Mouse (Mus musculus): ENCODE results near the gene Hoxd4. TPM values are rescaled to one million over a fixed set of nuclear protein-coding genes. Genes with fewer than 3 reads are reported as not detected.

The Hoxd4 gene
- polyA plus RNA-seq, 1 experiment from 2014 or later = 0.29 TPM

GRCm38 (mm10) chr2:74761941-74762340 lies 50.2 kb downstream of the Hoxd4 start:
- H3K36me3 ChIP-seq = no peaks in the 10 kb centered on the region
- peaks cover 85% of the 10 kb centered on the region for H3K27me3 ChIP-seq
- no peak for ATAC-seq (ENCODE audit: insufficient number of reproducible peaks, low FRiP score, low TSS enrichment, low read depth)
- peak overlapping the region; percentile 94; the same call in 1 of the 2 replicates for H3K4me2 ChIP-seq
- 4% methylated on average over 13 of the region's 13 CpGs for WGBS
- H3K4me3 ChIP-seq = peak overlapping the region; percentile 47; the same call in 1 of the 2 replicates
- no peak overlapping the region for H3K9ac ChIP-seq
- peaks cover 21% of the 10 kb centered on the region for H3K4me1 ChIP-seq
- H3K9me3 ChIP-seq = no peaks in the 10 kb centered on the region
- H3K27ac ChIP-seq = no peak overlapping the region

GRCm38 (mm10) chr2:74762522-74763244 lies 51.0 kb downstream of the Hoxd4 start, which contains the start of gene Hoxd1:
Hoxd1 (plus strand) TSS chr2:74762980.
- peaks cover 84% of the 10 kb centered on the region for H3K27me3 ChIP-seq
- no peak for ATAC-seq (ENCODE audit: insufficient number of reproducible peaks, low FRiP score, low TSS enrichment, low read depth)
- H3K27ac ChIP-seq = no peak within 1 kb of the TSS
- WGBS = under 1% methylated on average over 59 of the region's 61 CpGs
- H3K36me3 ChIP-seq = no peaks in the 10 kb centered on the region
- peak within 1 kb of the TSS; percentile 94 for H3K4me2 ChIP-seq
- H3K9ac ChIP-seq = no peak within 1 kb of the TSS
- H3K4me1 ChIP-seq = peaks cover 21% of the 10 kb centered on the region
- no peaks in the 10 kb centered on the region for H3K9me3 ChIP-seq
- peak within 1 kb of the TSS; percentile 47 for H3K4me3 ChIP-seq

GRCm38 (mm10) chr2:74763245-74763735 lies 51.6 kb downstream of the Hoxd4 start:
- 1% methylated on average over 44 of the region's 53 CpGs for WGBS
- no peak for ATAC-seq (ENCODE audit: insufficient number of reproducible peaks, low FRiP score, low TSS enrichment, low read depth)
- Histone ChIP-seq H3K27ac (no peak overlapping the region), H3K9me3 (no peaks in the 10 kb centered on the region), H3K36me3 (no peaks in the 10 kb centered on the region), H3K27me3 (peaks cover 80% of the 10 kb centered on the region), H3K9ac (no peak overlapping the region), H3K4me2 (peak overlapping the region; percentile 94), H3K4me3 (peak overlapping the region; percentile 47), H3K4me1 (peaks cover 21% of the 10 kb centered on the region)

GRCm38 (mm10) chr2:74763976-74764375 lies 52.2 kb downstream of the Hoxd4 start:
- no peak overlapping the region for H3K9ac ChIP-seq
- H3K27ac ChIP-seq = no peak overlapping the region
- H3K4me2 ChIP-seq = no peak overlapping the region
- H3K9me3 ChIP-seq = no peaks in the 10 kb centered on the region
- ATAC-seq (ENCODE audit: insufficient number of reproducible peaks, low FRiP score, low TSS enrichment, low read depth) = no peak
- 34% methylated on average over 10 of the region's 10 CpGs for WGBS
- peaks cover 21% of the 10 kb centered on the region for H3K4me1 ChIP-seq
- H3K4me3 ChIP-seq = 0 out of 2 replicates have a peak overlapping the region, but pooled peaks have one; percentile 47
- no peaks in the 10 kb centered on the region for H3K36me3 ChIP-seq
- peaks cover 82% of the 10 kb centered on the region for H3K27me3 ChIP-seq

- WGBS = 76% methylated on average over 2 of the region's 2 CpGs
- H3K9ac ChIP-seq = no peak overlapping the region
- ATAC-seq (ENCODE audit: insufficient number of reproducible peaks, low FRiP score, low TSS enrichment, low read depth) = no peak
- no peak overlapping the region for H3K27ac ChIP-seq
- no peak overlapping the region for H3K4me3 ChIP-seq
- no peak overlapping the region for H3K4me2 ChIP-seq
- H3K9me3 ChIP-seq = no peaks in the 10 kb centered on the region
- H3K36me3 ChIP-seq = no peaks in the 10 kb centered on the region
- H3K4me1 ChIP-seq = peaks cover 2% of the 10 kb centered on the region; the same call in 1 of the 2 replicates
- H3K27me3 ChIP-seq = no peaks in the 10 kb centered on the region
Observed at GRCm38 (mm10) chr2:74774359-74774758, 62.6 kb downstream of the Hoxd4 start.

GRCm38 (mm10) chr2:74777536-74778275 lies 66.0 kb downstream of the Hoxd4 start:
- Histone ChIP-seq H3K9ac (no peak overlapping the region), H3K9me3 (no peaks in the 10 kb centered on the region), H3K4me3 (no peak overlapping the region), H3K4me1 (peaks cover 2% of the 10 kb centered on the region; the same call in 1 of the 2 replicates), H3K4me2 (no peak overlapping the region), H3K27ac (no peak overlapping the region), H3K27me3 (no peaks in the 10 kb centered on the region), H3K36me3 (no peaks in the 10 kb centered on the region)
- no peak for ATAC-seq (ENCODE audit: insufficient number of reproducible peaks, low FRiP score, low TSS enrichment, low read depth)
- whole genome bisulfite sequencing = 72% methylated on average over 13 of the region's 13 CpGs

MicroRNAs encoded within 50 kb of the gene (microRNA counts, 519-probe panel; counts per million panel counts)
- 2,959 counts per million, percentile 67 among the panel's probes with 10 or more counts for microRNA mmu-miR-10b

Small RNA genes within 50 kb of the gene (microRNA-seq; reads per million reads assigned to microRNA genes)
- gene Gm44463 (not detected), gene Mir10b (8,591 reads per million, percentile 94 among the genes with 10 or more reads in this experiment)

Other genes starting within 250 kb of the Hoxd4 start
- 31.5 and 31.9 TPM in 2 replicates for gene Lnpk, start 132.5 kb upstream of the Hoxd4 start, polyA plus RNA-seq (2015; fragmentation: Nextera tagmentation; extraction: Ambion mirVana)
- 0.96 and 1.4 TPM in 2 replicates for gene Evx2, start 52.4 kb upstream of the Hoxd4 start, polyA plus RNA-seq (2015; fragmentation: Nextera tagmentation; extraction: Ambion mirVana)
- 20.8 and 32.3 TPM in 2 replicates for gene Hoxd13, start 43.6 kb upstream of the Hoxd4 start, polyA plus RNA-seq (2015; fragmentation: Nextera tagmentation; extraction: Ambion mirVana)
- gene Hoxd12, start 36.9 kb upstream of the Hoxd4 start, polyA plus RNA-seq (2015; fragmentation: Nextera tagmentation; extraction: Ambion mirVana) = 27.0 and 30.6 TPM in 2 replicates
- 7.1 and 10.3 TPM in 2 replicates for gene Hoxd11, start 32.4 kb upstream of the Hoxd4 start, polyA plus RNA-seq (2015; fragmentation: Nextera tagmentation; extraction: Ambion mirVana)
- 12.4 and 14.5 TPM in 2 replicates for gene Hoxd10, start 20.0 kb upstream of the Hoxd4 start, polyA plus RNA-seq (2015; fragmentation: Nextera tagmentation; extraction: Ambion mirVana)
- gene Hoxd9, start 14.2 kb upstream of the Hoxd4 start, polyA plus RNA-seq (2015; fragmentation: Nextera tagmentation; extraction: Ambion mirVana) = 7.1 TPM in 2 replicates
- gene Hoxd8, start 7.3 kb upstream of the Hoxd4 start, polyA plus RNA-seq (2015; fragmentation: Nextera tagmentation; extraction: Ambion mirVana) = 5.9 and 7.3 TPM in 2 replicates
- 0.55 and 0.65 TPM in 2 replicates for gene Hoxd3, start within 50 bp of the Hoxd4 start, polyA plus RNA-seq (2015; fragmentation: Nextera tagmentation; extraction: Ambion mirVana)
- gene Gm28230, start 14.8 kb downstream of the Hoxd4 start, polyA plus RNA-seq (2015; fragmentation: Nextera tagmentation; extraction: Ambion mirVana) = 0.08 and 0.11 TPM in 2 replicates
- gene Hoxd1, start 51.1 kb downstream of the Hoxd4 start, polyA plus RNA-seq (2015; fragmentation: Nextera tagmentation; extraction: Ambion mirVana) = 0.26 and 0.42 TPM in 2 replicates
- gene Mtx2, start 113.9 kb downstream of the Hoxd4 start, polyA plus RNA-seq (2015; fragmentation: Nextera tagmentation; extraction: Ambion mirVana) = 94.6 and 94.7 TPM in 2 replicates

Data from limb, embryonic 15.5 days (tissue).